Mouse (Mus musculus): Measurements from ENCODE around the gene Mcoln3. TPM values are rescaled to one million over a fixed set of nuclear protein-coding genes. Genes with fewer than 3 reads are reported as not detected.

Mcoln3 gene
- polyA plus RNA-seq, 1 experiment from 2014 or later, result 0.66 TPM

GRCm38 (mm10) chr3:146108945-146109344 is 8.3 kb upstream of the Mcoln3 start:
- Histone ChIP-seq H3K9me3 (no peaks in the 10 kb centered on the region), H3K4me3 (no peak overlapping the region), H3K36me3 (no peaks in the 10 kb centered on the region), H3K4me2 (no peak overlapping the region), H3K27ac (no peak overlapping the region), H3K4me1 (replicated peaks) (peaks cover 7% of the 10 kb centered on the region; the same call in 1 of the 2 replicates), H3K27me3 (peaks cover 3% of the 10 kb centered on the region; the same call in 1 of the 2 replicates), H3K9ac (no peak overlapping the region)
- ATAC-seq (ENCODE audit: low FRiP score), result no peak
- 82% methylated on average over 2 of the region's 2 CpGs for WGBS

GRCm38 (mm10) chr3:146110358-146110757 is 6.9 kb upstream of the Mcoln3 start:
- 94% methylated on average over 2 of the region's 2 CpGs for WGBS
- no peak overlapping the region for H3K4me2 ChIP-seq
- H3K36me3 ChIP-seq, result no peaks in the 10 kb centered on the region
- peaks cover 3% of the 10 kb centered on the region; the same call in 1 of the 2 replicates for H3K27me3 ChIP-seq
- no peak for ATAC-seq (ENCODE audit: low FRiP score)
- H3K27ac ChIP-seq, result no peak overlapping the region
- no peaks in the 10 kb centered on the region for H3K9me3 ChIP-seq
- peaks cover 7% of the 10 kb centered on the region; the same call in 1 of the 2 replicates for H3K4me1 ChIP-seq (replicated peaks)
- no peak overlapping the region for H3K9ac ChIP-seq
- H3K4me3 ChIP-seq, result no peak overlapping the region

- H3K4me2 ChIP-seq, result no peak overlapping the region
- no peak overlapping the region for H3K9ac ChIP-seq
- H3K4me3 ChIP-seq, result no peak overlapping the region
- H3K36me3 ChIP-seq, result no peaks in the 10 kb centered on the region
- H3K4me1 ChIP-seq (replicated peaks), result peaks cover 7% of the 10 kb centered on the region; the same call in 1 of the 2 replicates
- no peak for ATAC-seq (ENCODE audit: low FRiP score)
- no peak overlapping the region for H3K27ac ChIP-seq
- 77% methylated on average over 6 of the region's 6 CpGs for WGBS
- no peaks in the 10 kb centered on the region for H3K9me3 ChIP-seq
- peaks cover 3% of the 10 kb centered on the region; the same call in 1 of the 2 replicates for H3K27me3 ChIP-seq
Observed at GRCm38 (mm10) chr3:146110916-146111315, 6.3 kb upstream of the Mcoln3 start.

- WGBS, result 64% methylated on average over 9 of the region's 9 CpGs
- Histone ChIP-seq H3K27me3 (peaks cover 33% of the 10 kb centered on the region), H3K4me3 (no peak overlapping the region), H3K4me1 (replicated peaks) (peaks cover 13% of the 10 kb centered on the region), H3K4me2 (no peak overlapping the region), H3K9me3 (no peaks in the 10 kb centered on the region), H3K27ac (no peak overlapping the region), H3K9ac (no peak overlapping the region), H3K36me3 (no peaks in the 10 kb centered on the region)
- no peak for ATAC-seq (ENCODE audit: low FRiP score)
Observed at GRCm38 (mm10) chr3:146117997-146118457, 777 bp downstream of the Mcoln3 start.

GRCm38 (mm10) chr3:146121310-146122124 is 4.3 kb downstream of the Mcoln3 start:
- 10% methylated on average over 25 of the region's 25 CpGs for WGBS
- 0 out of 2 replicates have a peak overlapping the region, but pooled peaks have one; percentile 18 for H3K4me3 ChIP-seq
- no peaks in the 10 kb centered on the region for H3K9me3 ChIP-seq
- no peak overlapping the region for H3K27ac ChIP-seq
- no peaks in the 10 kb centered on the region for H3K36me3 ChIP-seq
- peaks cover 30% of the 10 kb centered on the region for H3K27me3 ChIP-seq
- peak overlapping the region; percentile 37 for H3K4me2 ChIP-seq
- H3K4me1 ChIP-seq (replicated peaks), result peaks cover 19% of the 10 kb centered on the region
- peak overlapping the region; percentile 29; the same call in 1 of the 2 replicates for H3K9ac ChIP-seq
- no peak for ATAC-seq (ENCODE audit: low FRiP score)

GRCm38 (mm10) chr3:146122125-146122420 is 4.8 kb downstream of the Mcoln3 start:
- Histone ChIP-seq H3K27me3 (peaks cover 24% of the 10 kb centered on the region), H3K4me2 (no peak overlapping the region), H3K4me3 (no peak overlapping the region), H3K36me3 (no peaks in the 10 kb centered on the region), H3K9me3 (no peaks in the 10 kb centered on the region), H3K9ac (no peak overlapping the region), H3K27ac (no peak overlapping the region), H3K4me1 (replicated peaks) (peaks cover 19% of the 10 kb centered on the region)
- no peak for ATAC-seq (ENCODE audit: low FRiP score)
- 42% methylated on average over 3 of the region's 3 CpGs for WGBS

GRCm38 (mm10) chr3:146122807-146123463 is 5.7 kb downstream of the Mcoln3 start:
- Histone ChIP-seq H3K9ac (no peak overlapping the region), H3K4me2 (no peak overlapping the region), H3K4me3 (no peak overlapping the region), H3K4me1 (replicated peaks) (peaks cover 13% of the 10 kb centered on the region), H3K27ac (no peak overlapping the region), H3K9me3 (no peaks in the 10 kb centered on the region), H3K27me3 (peaks cover 16% of the 10 kb centered on the region), H3K36me3 (no peaks in the 10 kb centered on the region)
- no peak for ATAC-seq (ENCODE audit: low FRiP score)
- 86% methylated on average over 8 of the region's 8 CpGs for WGBS

- Histone ChIP-seq H3K36me3 (no peaks in the 10 kb centered on the region), H3K4me2 (no peak overlapping the region), H3K27me3 (peaks cover 11% of the 10 kb centered on the region), H3K4me3 (no peak overlapping the region), H3K9ac (no peak overlapping the region), H3K27ac (no peak overlapping the region), H3K9me3 (no peaks in the 10 kb centered on the region), H3K4me1 (replicated peaks) (peaks cover 13% of the 10 kb centered on the region)
- ATAC-seq (ENCODE audit: low FRiP score), result peak; percentile 46; the same call in 1 of the 2 replicates
- WGBS, result 65% methylated on average over 9 of the region's 9 CpGs
Observed at GRCm38 (mm10) chr3:146123464-146123825, 6.2 kb downstream of the Mcoln3 start.

- WGBS, result 82% methylated on average over 6 of the region's 6 CpGs
- H3K4me3 ChIP-seq, result no peak overlapping the region
Observed at GRCm38 (mm10) chr3:146127205-146127604, 10.0 kb downstream of the Mcoln3 start.

GRCm38 (mm10) chr3:146134834-146135233 is 17.6 kb downstream of the Mcoln3 start:
- no peak for ATAC-seq (ENCODE audit: low FRiP score)
- Histone ChIP-seq H3K4me1 (replicated peaks) (no peaks in the 10 kb centered on the region), H3K27me3 (no peaks in the 10 kb centered on the region), H3K4me2 (no peak overlapping the region), H3K4me3 (no peak overlapping the region), H3K27ac (no peak overlapping the region), H3K9me3 (no peaks in the 10 kb centered on the region), H3K36me3 (no peaks in the 10 kb centered on the region), H3K9ac (no peak overlapping the region)
- WGBS, result 84% methylated on average over 9 of the region's 9 CpGs

More at GRCm38 (mm10) chr3:146127205-146127604, 10.0 kb downstream of the Mcoln3 start:
- Histone ChIP-seq H3K27me3 (no peaks in the 10 kb centered on the region), H3K9ac (no peak overlapping the region), H3K27ac (no peak overlapping the region), H3K9me3 (no peaks in the 10 kb centered on the region), H3K4me2 (no peak overlapping the region), H3K4me1 (replicated peaks) (peaks cover 5% of the 10 kb centered on the region), H3K36me3 (no peaks in the 10 kb centered on the region)
- ATAC-seq (ENCODE audit: low FRiP score), result no peak

- 80% methylated on average over 2 of the region's 2 CpGs for WGBS
- Histone ChIP-seq H3K4me3 (no peak overlapping the region), H3K27me3 (no peaks in the 10 kb centered on the region), H3K9ac (no peak overlapping the region), H3K27ac (no peak overlapping the region), H3K9me3 (no peaks in the 10 kb centered on the region), H3K4me2 (no peak overlapping the region), H3K4me1 (replicated peaks) (no peaks in the 10 kb centered on the region), H3K36me3 (no peaks in the 10 kb centered on the region)
- ATAC-seq (ENCODE audit: low FRiP score), result no peak
Observed at GRCm38 (mm10) chr3:146135417-146135816, 18.2 kb downstream of the Mcoln3 start.

- no peak for ATAC-seq (ENCODE audit: low FRiP score)
- Histone ChIP-seq H3K27ac (no peak overlapping the region), H3K36me3 (no peaks in the 10 kb centered on the region), H3K4me1 (replicated peaks) (no peaks in the 10 kb centered on the region), H3K27me3 (no peaks in the 10 kb centered on the region), H3K9me3 (no peaks in the 10 kb centered on the region), H3K4me3 (no peak overlapping the region), H3K4me2 (no peak overlapping the region), H3K9ac (no peak overlapping the region)
- WGBS, result 47% methylated on average over 10 of the region's 10 CpGs
Observed at GRCm38 (mm10) chr3:146136422-146136821, 19.2 kb downstream of the Mcoln3 start.

Measured in hindbrain, embryonic 13.5 days (tissue).